Mouse (Mus musculus): ENCODE data around the gene Hbb-y. TPM values are rescaled to one million over a fixed set of nuclear protein-coding genes. Genes with fewer than 3 reads are reported as not detected.
"Not testable (repeated sequence)": the region's sequence is repeated elsewhere in the genome, so short reads cannot be mapped to it uniquely, and the experiment has no call there.

The Hbb-y gene
- polyA plus RNA-seq, 1 experiment = 85.0 TPM

DNA sequence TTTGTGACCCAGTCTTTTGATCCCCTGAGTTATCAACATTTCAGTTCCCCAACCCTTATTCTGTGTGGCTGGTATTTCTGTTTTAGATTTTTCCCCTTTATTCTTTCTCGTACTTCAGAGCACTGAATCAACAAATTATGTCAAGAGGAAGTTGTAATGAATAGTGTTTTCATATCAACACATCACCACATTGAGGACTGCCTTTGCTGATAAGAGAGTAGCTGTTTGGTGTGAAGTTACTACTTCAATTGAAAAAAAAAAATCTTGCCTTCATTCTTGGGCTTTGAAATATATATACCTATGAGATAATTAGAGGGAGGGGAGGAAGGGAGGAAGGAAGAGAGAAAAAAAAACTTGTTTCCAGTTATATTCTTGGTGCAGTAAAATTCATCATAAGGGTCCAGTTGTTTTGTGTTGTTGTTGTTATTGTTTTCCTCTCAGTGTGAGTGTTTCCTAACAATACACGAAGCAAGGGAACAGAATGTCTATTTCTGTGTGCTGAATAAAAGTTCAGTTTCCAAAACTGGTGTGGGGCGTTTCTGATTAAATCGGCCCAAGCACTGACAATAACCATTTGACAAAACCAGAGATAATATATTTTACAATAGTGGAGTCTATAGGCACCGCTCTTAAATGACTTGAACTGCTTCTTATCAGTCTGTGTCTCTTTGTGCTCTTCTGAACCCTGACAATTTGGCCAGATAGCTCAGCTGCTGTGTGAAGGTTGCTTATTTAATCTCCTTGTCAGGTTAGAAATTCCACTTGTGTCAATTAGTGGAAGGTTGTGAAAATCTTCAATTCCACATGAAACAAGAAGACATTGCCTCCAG is 43.8 kb downstream of the Hbb-y start:
- Histone ChIP-seq H3K9me3 (ENCODE audit: control insufficient read depth, low read length) (no peaks in the 10 kb centered on the region), H3K4me3 (replicated peaks) (peak overlapping the region; percentile 64), H3K4me1 (ENCODE audit: control insufficient read depth) (peaks cover 52% of the 10 kb centered on the region), H3K27me3 (ENCODE audit: control insufficient read depth) (no peaks in the 10 kb centered on the region), H3K36me3 (ENCODE audit: control insufficient read depth) (peaks cover 36% of the 10 kb centered on the region)
- peak; percentile 79 for TF ChIP-seq TAL1 (IDR thresholded peaks at IDR 0.05; ENCODE audit: low read length)
- peak; percentile 82 for TF ChIP-seq GATA1 (IDR thresholded peaks at IDR 0.05; ENCODE audit: low read length)

DNA sequence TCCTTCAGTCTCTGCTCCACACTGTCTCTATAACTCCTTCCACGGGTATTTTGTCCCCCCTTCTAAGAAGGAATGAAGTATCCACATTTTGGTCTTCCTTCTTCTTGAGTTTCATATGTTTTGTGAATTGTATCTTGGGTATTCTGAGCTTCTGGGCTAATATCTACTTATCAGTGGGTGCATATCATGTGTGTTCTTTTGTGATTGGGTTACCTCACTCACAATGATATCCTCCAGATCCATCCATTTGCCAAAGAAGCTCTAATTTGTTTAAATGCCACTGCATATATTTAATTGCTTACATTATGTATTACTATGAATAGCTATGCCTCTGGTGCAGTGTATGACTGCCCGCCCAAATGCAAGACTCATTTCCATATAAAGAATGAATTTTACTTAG is 44.9 kb downstream of the Hbb-y start:
- H3K9me3 ChIP-seq (ENCODE audit: control insufficient read depth, low read length); H3K4me3 ChIP-seq (replicated peaks); H3K27me3 ChIP-seq (ENCODE audit: control insufficient read depth): not testable (repeated sequence)
- Histone ChIP-seq H3K4me1 (ENCODE audit: control insufficient read depth) (peaks cover 48% of the 10 kb centered on the region), H3K36me3 (ENCODE audit: control insufficient read depth) (peaks cover 30% of the 10 kb centered on the region)

DNA sequence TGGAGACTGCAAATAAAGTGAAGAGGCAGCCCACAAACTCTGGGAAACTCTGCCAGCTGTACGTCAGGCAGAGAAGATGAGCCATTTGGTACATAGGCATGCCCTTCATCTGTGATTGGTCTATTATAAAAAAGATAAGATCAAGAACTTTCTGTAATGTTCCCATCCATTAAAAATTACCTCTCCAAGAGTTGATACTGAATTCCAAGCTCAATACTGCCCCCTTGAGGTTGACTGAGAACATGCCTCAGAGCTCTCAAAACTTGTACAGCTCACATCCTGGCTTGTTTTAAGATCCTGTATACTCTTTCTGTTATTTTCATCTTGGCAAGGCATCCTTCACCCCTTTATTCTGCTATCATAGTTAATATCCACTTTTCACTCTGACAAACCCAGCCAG is 46.2 kb downstream of the Hbb-y start:
- Histone ChIP-seq H3K27me3 (ENCODE audit: control insufficient read depth) (no peaks in the 10 kb centered on the region), H3K36me3 (ENCODE audit: control insufficient read depth) (peaks cover 23% of the 10 kb centered on the region), H3K9me3 (ENCODE audit: control insufficient read depth, low read length) (no peaks in the 10 kb centered on the region), H3K4me3 (replicated peaks) (no peak overlapping the region), H3K4me1 (ENCODE audit: control insufficient read depth) (peaks cover 48% of the 10 kb centered on the region)
- TF ChIP-seq TAL1 (IDR thresholded peaks at IDR 0.05; ENCODE audit: low read length) (no peak), GATA1 (IDR thresholded peaks at IDR 0.05; ENCODE audit: low read length) (no peak)

Other genes with a start within 250 kb of the Hbb-y start
- not detected in 2 replicates for gene Olfr620, start 240.7 kb downstream of the Hbb-y start, polyA plus RNA-seq (2012)
- gene Olfr622, start 210.5 kb downstream of the Hbb-y start, polyA plus RNA-seq (2012) = not detected in 2 replicates
- gene Olfr623, start 189.5 kb downstream of the Hbb-y start, polyA plus RNA-seq (2012) = not detected in 2 replicates
- gene Olfr624, start 182.0 kb downstream of the Hbb-y start, polyA plus RNA-seq (2012) = not detected in 2 replicates
- not detected in 2 replicates for gene Olfr625-ps1, start 170.5 kb downstream of the Hbb-y start, polyA plus RNA-seq (2012)
- gene Olfr243, start 138.5 kb downstream of the Hbb-y start, polyA plus RNA-seq (2012) = not detected in 2 replicates
- gene Olfr628, start 122.8 kb downstream of the Hbb-y start, polyA plus RNA-seq (2012) = not detected in 2 replicates
- not detected in 2 replicates for gene Olfr629, start 108.3 kb downstream of the Hbb-y start, polyA plus RNA-seq (2012)
- not detected in 2 replicates for gene Olfr630, start 95.9 kb downstream of the Hbb-y start, polyA plus RNA-seq (2012)
- gene Olfr69, start 81.6 kb downstream of the Hbb-y start, polyA plus RNA-seq (2012) = not detected in 2 replicates
- gene Olfr68, start 73.5 kb downstream of the Hbb-y start, polyA plus RNA-seq (2012) = 0.02 TPM in 1 of 2 replicates, not detected in the other
- not detected in 2 replicates for gene Olfr67, start 61.4 kb downstream of the Hbb-y start, polyA plus RNA-seq (2012)
- 22,007 and 54,805 TPM in 2 replicates for gene Hbb-bt, start 39.2 kb downstream of the Hbb-y start, polyA plus RNA-seq (2012)
- gene Hbb-bs, start 25.1 kb downstream of the Hbb-y start, polyA plus RNA-seq (2012) = 263,491 and 269,873 TPM in 2 replicates
- gene Hbb-bh2, start 12.7 kb downstream of the Hbb-y start, polyA plus RNA-seq (2012) = 0.10 TPM in 1 of 2 replicates, not detected in the other
- 4.0 and 4.3 TPM in 2 replicates for gene Hbb-bh1, start 10.1 kb downstream of the Hbb-y start, polyA plus RNA-seq (2012)
- gene Olfr66, start 33.0 kb upstream of the Hbb-y start, polyA plus RNA-seq (2012) = not detected in 2 replicates
- not detected in 2 replicates for gene Olfr64, start 41.3 kb upstream of the Hbb-y start, polyA plus RNA-seq (2012)
- 0.08 TPM in 1 of 2 replicates, not detected in the other for gene Olfr65, start 50.3 kb upstream of the Hbb-y start, polyA plus RNA-seq (2012)
- gene Olfr631, start 75.6 kb upstream of the Hbb-y start, polyA plus RNA-seq (2012) = 0.10 TPM in 1 of 2 replicates, not detected in the other
- not detected in 2 replicates for gene Olfr632, start 81.1 kb upstream of the Hbb-y start, polyA plus RNA-seq (2012)
- not detected in 2 replicates for gene Olfr633, start 91.2 kb upstream of the Hbb-y start, polyA plus RNA-seq (2012)
- 0.01 TPM in 1 of 2 replicates, not detected in the other for gene Olfr635, start 117.9 kb upstream of the Hbb-y start, polyA plus RNA-seq (2012)
- gene Olfr638, start 145.5 kb upstream of the Hbb-y start, polyA plus RNA-seq (2012) = not detected in 2 replicates
- not detected in 2 replicates for gene Olfr639, start 164.1 kb upstream of the Hbb-y start, polyA plus RNA-seq (2012)
- 0.01 TPM in 1 of 2 replicates, not detected in the other for gene Olfr640, start 172.4 kb upstream of the Hbb-y start, polyA plus RNA-seq (2012)
- not detected in 2 replicates for gene Olfr641, start 182.2 kb upstream of the Hbb-y start, polyA plus RNA-seq (2012)
- gene Olfr642, start 199.4 kb upstream of the Hbb-y start, polyA plus RNA-seq (2012) = not detected in 2 replicates
- gene 4930516K23Rik, start 208.2 kb upstream of the Hbb-y start, polyA plus RNA-seq (2012) = not detected in 2 replicates
- gene Olfr644, start 218.7 kb upstream of the Hbb-y start, polyA plus RNA-seq (2012) = not detected in 2 replicates
- gene Olfr645, start 232.2 kb upstream of the Hbb-y start, polyA plus RNA-seq (2012) = not detected in 2 replicates

Measured in erythroblast, embryonic 14.5 days (primary cell).